Mouse (Mus musculus): ENCODE measurements at regions not wholly inside any gene's neighbourhood (a gene's known extent, or its start where the extent isn't known, plus 50 kb on each side); places are given as distances from the start of the nearest gene placed in this dataset.

DNA sequence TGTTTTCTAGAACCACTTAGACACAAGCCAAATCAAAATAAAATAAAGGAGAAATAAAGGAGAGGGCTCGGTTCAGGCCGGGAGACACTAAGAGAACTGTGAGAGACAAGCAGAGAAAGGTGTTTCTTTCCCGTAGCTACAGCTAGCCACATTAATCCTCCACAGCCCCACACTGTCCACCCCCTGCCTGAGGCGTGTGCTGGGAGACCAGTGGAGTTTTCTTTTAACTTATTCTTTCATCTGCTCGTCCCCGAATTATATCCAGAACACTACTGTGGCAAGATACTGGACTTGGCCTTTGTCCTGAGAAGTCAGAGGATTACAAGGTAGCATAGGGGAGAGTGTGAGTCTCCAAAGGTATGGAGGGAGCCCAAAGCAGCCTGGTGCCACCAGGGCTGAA is 114.4 kb downstream of the Barhl2 start:
- no peaks in the 10 kb centered on the region for H3K36me3 ChIP-seq (ENCODE audit: control insufficient read depth, insufficient read depth, low read length)
- H3K4me3 ChIP-seq (replicated peaks; ENCODE audit: low read length) = no peak overlapping the region
- DNase-seq (ENCODE audit: low spot score) (no peak), ATAC-seq (ENCODE audit: low FRiP score, low read depth) (no peak)
- H3K27ac ChIP-seq (replicated peaks; ENCODE audit: low read depth, low read length) = no peak overlapping the region
- WGBS = 13% methylated on average over 6 of the region's 6 CpGs
- H3K4me2 ChIP-seq (replicated peaks; ENCODE audit: low read depth, low read length, severe bottlenecking) = no peak overlapping the region
- no peak overlapping the region for H3K9ac ChIP-seq (ENCODE audit: low read depth, low read length, severe bottlenecking)
- H3K4me1 ChIP-seq (ENCODE audit: control insufficient read depth, insufficient read depth, low read length) = no peaks in the 10 kb centered on the region
- TF ChIP-seq POLR2A (IDR thresholded peaks at IDR 0.05; ENCODE audit: borderline replicate concordance, extremely low read depth, insufficient read depth, insufficient read length) = no peak
- H3K9me3 ChIP-seq (ENCODE audit: control insufficient read depth, low read length) = no peaks in the 10 kb centered on the region
- H3K27me3 ChIP-seq (ENCODE audit: control insufficient read depth, insufficient read depth, low read length) = no peaks in the 10 kb centered on the region

DNA sequence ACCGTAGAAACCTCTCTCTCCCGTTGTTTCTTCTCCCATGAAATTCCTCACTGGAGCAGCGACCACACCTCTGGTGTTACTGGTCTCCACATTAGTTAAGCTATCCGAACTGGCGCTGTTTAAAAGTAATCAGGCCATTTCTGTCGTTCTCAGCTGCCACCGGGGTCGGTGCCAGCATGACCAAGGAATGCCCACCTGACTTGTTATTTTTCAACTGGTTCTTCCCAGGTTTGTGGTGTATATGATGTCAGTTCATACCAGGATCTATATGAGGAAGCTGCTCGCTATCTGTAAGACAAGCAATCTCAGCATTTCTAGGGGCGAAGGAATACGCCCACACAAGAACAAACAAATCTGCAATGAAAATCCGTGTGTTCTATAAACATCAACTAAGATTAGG is 116.6 kb downstream of the Barhl2 start:
- Histone ChIP-seq H3K4me2 (replicated peaks; ENCODE audit: low read depth, low read length, severe bottlenecking) (no peak overlapping the region), H3K4me3 (replicated peaks; ENCODE audit: low read length) (no peak overlapping the region), H3K9me3 (ENCODE audit: control insufficient read depth, low read length) (no peaks in the 10 kb centered on the region), H3K27me3 (ENCODE audit: control insufficient read depth, insufficient read depth, low read length) (no peaks in the 10 kb centered on the region), H3K9ac (ENCODE audit: low read depth, low read length, severe bottlenecking) (no peak overlapping the region), H3K27ac (replicated peaks; ENCODE audit: low read depth, low read length) (no peak overlapping the region), H3K36me3 (ENCODE audit: control insufficient read depth, insufficient read depth, low read length) (no peaks in the 10 kb centered on the region), H3K4me1 (ENCODE audit: control insufficient read depth, insufficient read depth, low read length) (no peaks in the 10 kb centered on the region)
- DNase-seq (ENCODE audit: low spot score) = no peak
- no peak for TF ChIP-seq POLR2A (IDR thresholded peaks at IDR 0.05; ENCODE audit: borderline replicate concordance, extremely low read depth, insufficient read depth, insufficient read length)
- 59% methylated on average over 12 of the region's 12 CpGs for WGBS
- no peak for ATAC-seq (ENCODE audit: low FRiP score, low read depth)

DNA sequence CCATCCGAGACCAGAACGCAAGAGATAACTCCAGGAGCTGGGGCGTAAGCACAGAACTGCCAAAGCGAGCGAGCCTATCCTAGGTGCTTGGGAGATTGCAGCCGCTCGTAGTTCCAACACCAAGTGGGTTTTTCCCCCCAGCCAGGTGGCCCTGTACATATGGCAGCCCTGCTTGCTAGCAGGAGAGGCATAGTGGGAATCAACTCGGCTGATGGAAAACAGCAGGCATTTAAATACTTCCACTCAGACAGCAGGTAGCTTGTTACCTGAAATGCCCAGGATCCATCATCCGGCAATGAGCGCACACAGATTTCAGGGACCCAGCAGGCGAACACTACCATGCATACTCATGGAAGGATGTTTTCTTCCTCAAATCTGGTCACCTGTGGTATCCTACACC is 122.3 kb downstream of the Barhl2 start:
- no peaks in the 10 kb centered on the region for H3K9me3 ChIP-seq (ENCODE audit: control insufficient read depth, low read length)
- H3K27me3 ChIP-seq (ENCODE audit: control insufficient read depth, insufficient read depth, low read length) = peaks cover 3% of the 10 kb centered on the region; the same call in 1 of the 2 replicates
- H3K9ac ChIP-seq (ENCODE audit: low read depth, low read length, severe bottlenecking) = no peak overlapping the region
- H3K27ac ChIP-seq (replicated peaks; ENCODE audit: low read depth, low read length) = no peak overlapping the region
- H3K4me2 ChIP-seq (replicated peaks; ENCODE audit: low read depth, low read length, severe bottlenecking) = no peak overlapping the region
- 73% methylated on average over 11 of the region's 11 CpGs for WGBS
- DNase-seq (ENCODE audit: low spot score) (no peak), ATAC-seq (ENCODE audit: low FRiP score, low read depth) (no peak)
- H3K4me1 ChIP-seq (ENCODE audit: control insufficient read depth, insufficient read depth, low read length) = no peaks in the 10 kb centered on the region
- TF ChIP-seq POLR2A (IDR thresholded peaks at IDR 0.05; ENCODE audit: borderline replicate concordance, extremely low read depth, insufficient read depth, insufficient read length) = no peak
- H3K4me3 ChIP-seq (replicated peaks; ENCODE audit: low read length) = no peak overlapping the region
- H3K36me3 ChIP-seq (ENCODE audit: control insufficient read depth, insufficient read depth, low read length) = no peaks in the 10 kb centered on the region

DNA sequence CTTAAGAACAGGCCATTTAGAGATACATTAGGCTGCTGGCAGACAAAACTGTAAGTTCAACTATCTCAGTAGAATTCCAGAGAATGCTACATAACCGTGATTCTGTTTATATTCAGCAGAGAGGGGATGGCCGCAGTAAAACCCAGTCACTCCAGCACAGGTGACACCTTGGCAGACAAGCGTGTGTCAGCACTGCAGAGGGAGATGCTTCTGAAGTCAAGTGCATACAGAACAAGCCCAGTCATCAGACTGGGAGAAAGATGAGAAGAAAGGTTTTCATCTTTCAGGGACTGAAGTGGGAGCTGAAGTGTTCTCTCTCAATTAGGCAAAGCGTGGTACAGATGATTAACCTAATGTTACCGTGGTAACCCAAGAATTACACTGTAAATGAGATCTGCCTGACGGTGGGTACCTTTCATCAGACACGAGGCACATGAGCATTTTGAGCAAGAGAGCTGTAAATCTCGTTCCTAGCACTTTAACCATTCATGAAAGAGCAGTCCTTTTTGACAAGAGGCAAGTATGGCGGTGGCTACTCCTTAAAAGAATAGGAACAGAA is 130.3 kb downstream of the Barhl2 start:
- H3K9ac ChIP-seq (ENCODE audit: low read depth, low read length, severe bottlenecking) = no peak overlapping the region
- H3K9me3 ChIP-seq (ENCODE audit: control insufficient read depth, low read length) = no peaks in the 10 kb centered on the region
- H3K36me3 ChIP-seq (ENCODE audit: control insufficient read depth, insufficient read depth, low read length) = no peaks in the 10 kb centered on the region
- no peaks in the 10 kb centered on the region; the same call in 1 of the 2 replicates for H3K27me3 ChIP-seq (ENCODE audit: control insufficient read depth, insufficient read depth, low read length)
- H3K4me3 ChIP-seq (replicated peaks; ENCODE audit: low read length) = no peak overlapping the region
- DNase-seq (ENCODE audit: low spot score) (no peak), ATAC-seq (ENCODE audit: low FRiP score, low read depth) (no peak)
- H3K27ac ChIP-seq (replicated peaks; ENCODE audit: low read depth, low read length) = no peak overlapping the region
- H3K4me1 ChIP-seq (ENCODE audit: control insufficient read depth, insufficient read depth, low read length) = no peaks in the 10 kb centered on the region
- H3K4me2 ChIP-seq (replicated peaks; ENCODE audit: low read depth, low read length, severe bottlenecking) = no peak overlapping the region
- WGBS = 55% methylated on average over 9 of the region's 9 CpGs
- TF ChIP-seq POLR2A (IDR thresholded peaks at IDR 0.05; ENCODE audit: borderline replicate concordance, extremely low read depth, insufficient read depth, insufficient read length) = no peak

DNA sequence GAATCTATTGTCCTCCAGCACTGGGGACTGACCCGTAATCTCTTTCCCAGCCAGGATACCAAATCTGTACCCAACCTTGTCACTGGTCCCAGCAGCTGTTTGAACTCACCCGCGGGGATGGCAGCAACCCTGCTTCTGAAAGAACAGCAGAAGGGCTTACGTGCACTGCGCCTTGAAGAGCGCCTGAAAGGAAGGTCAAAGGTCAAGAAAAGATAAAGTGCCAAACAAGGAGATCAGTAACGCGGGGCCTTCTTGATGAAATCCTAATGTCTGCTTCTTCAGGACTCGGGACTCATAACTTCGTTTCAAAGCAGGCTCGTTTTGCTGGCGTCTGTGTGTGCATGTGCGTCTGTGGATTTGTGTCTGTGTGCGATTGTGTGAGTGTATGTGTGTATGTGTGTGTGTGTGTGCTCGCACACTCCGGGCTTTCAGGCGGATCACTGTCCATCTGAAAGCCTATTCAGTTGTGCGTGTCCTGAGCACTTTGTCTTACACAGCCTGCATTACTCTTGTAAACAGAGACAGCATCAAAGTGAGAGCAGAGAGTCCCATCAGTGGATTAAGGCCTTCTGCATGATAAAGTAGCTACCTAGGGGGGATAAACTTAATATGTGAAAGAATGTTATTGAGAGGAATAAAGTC is 135.3 kb downstream of the Barhl2 start:
- Histone ChIP-seq H3K4me1 (ENCODE audit: control insufficient read depth, insufficient read depth, low read length) (no peaks in the 10 kb centered on the region), H3K4me3 (replicated peaks; ENCODE audit: low read length) (no peak overlapping the region), H3K27ac (replicated peaks; ENCODE audit: low read depth, low read length) (no peak overlapping the region), H3K9me3 (ENCODE audit: control insufficient read depth, low read length) (no peaks in the 10 kb centered on the region), H3K4me2 (replicated peaks; ENCODE audit: low read depth, low read length, severe bottlenecking) (no peak overlapping the region), H3K36me3 (ENCODE audit: control insufficient read depth, insufficient read depth, low read length) (no peaks in the 10 kb centered on the region), H3K27me3 (ENCODE audit: control insufficient read depth, insufficient read depth, low read length) (no peaks in the 10 kb centered on the region), H3K9ac (ENCODE audit: low read depth, low read length, severe bottlenecking) (no peak overlapping the region)
- DNase-seq (ENCODE audit: low spot score) (no peak), ATAC-seq (ENCODE audit: low FRiP score, low read depth) (no peak)
- 48% methylated on average over 18 of the region's 18 CpGs for WGBS
- no peak for TF ChIP-seq POLR2A (IDR thresholded peaks at IDR 0.05; ENCODE audit: borderline replicate concordance, extremely low read depth, insufficient read depth, insufficient read length)
